Mouse (Mus musculus) heart, postnatal 25 days (tissue): ENCODE data around the gene Nprl3. TPM values are rescaled to one million over a fixed set of nuclear protein-coding genes. Genes with fewer than 3 reads are reported as not detected.

Source experiments
- DNase-seq: peaks from one replicate; pipeline ENCODE4 v3.0.0; 2022; ENCODE audit warnings: low spot score
- intact Hi-C: fragments of 180-260 bp; cut with DNase I; formaldehyde crosslinking; loops from one replicate; pipeline ENCODE4 v1.15.1; 2025
- total RNA-seq, 2 experiments: library from RNA; stranded (reverse); gene quantifications; 2 replicates each; pipeline ENCODE4 v1.2.3; 2021

Gene Nprl3
- total RNA-seq, 2 experiments from 2014 or later, result 26.8 to 29.8 TPM

DNA sequence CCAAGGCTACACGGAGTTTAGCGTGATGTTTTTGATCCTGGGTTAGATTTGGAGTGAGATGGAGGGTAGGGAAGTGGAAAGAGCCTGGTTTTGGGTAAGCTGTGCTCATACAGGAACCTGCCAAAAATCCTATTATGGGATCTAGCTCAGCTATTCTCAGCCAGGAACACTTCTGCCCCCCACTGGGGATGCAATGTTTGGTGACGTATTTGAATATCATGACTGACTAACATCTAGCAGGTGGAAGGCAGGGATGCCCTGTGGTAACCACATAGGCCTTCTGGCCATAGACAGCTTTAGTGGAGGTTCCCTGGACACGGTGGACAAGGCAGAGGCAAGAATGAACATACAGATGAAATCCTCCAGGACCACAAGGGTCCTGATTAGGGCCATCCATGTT, 37.3 kb downstream of the Nprl3 start:
- intact Hi-C loops, result no loop called here
- DNase-seq, result no peak

DNA sequence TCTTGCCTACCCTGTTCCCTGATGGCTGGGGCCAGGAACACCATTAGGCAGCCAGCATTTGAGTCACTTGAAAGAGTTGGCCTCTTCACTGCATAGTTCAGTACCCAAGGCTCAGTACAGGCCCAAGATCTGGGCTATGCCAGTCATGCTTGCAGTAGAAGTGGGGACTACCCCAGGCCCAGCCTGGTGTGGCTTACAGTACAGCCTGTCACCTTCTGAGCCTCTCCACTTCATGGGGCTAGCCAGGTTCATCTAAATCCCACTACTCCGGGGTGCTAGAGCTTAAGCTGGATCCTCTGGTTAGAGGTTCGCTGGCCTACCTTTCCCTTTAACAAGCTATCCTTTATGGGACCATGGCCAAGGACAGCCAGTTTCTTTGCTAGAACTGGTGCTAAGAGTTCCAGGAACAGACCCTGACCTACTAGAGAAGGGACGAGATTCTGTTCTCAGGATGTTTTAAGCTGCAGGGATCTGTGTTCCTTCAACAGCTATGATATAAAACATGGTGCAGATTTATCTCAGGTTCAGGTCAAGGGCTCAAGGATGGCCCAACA, 39.1 kb downstream of the Nprl3 start:
- no peak for DNase-seq
- intact Hi-C loops, result no loop called here

DNA sequence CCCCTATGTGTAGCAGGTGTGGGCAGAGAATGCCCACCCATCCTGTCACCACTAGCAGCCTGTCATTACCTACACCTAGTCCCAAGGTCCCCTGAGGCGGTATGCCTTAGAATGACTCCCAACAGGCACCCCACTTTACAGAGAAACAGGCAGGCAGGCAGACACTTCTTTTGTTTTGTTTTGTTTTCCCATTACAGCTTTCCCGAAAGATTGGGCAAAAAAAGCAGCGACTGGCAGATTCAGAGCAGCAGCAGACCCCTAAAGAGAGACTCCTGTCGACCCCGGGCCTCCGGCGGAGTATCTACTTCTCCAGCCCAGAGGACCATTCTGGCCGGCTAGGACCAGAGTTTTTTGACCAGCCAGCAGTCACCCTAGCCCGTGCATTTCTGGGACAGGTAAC, 40.0 kb downstream of the Nprl3 start:
- no peak for DNase-seq
- intact Hi-C loops, result no loop called here

DNA sequence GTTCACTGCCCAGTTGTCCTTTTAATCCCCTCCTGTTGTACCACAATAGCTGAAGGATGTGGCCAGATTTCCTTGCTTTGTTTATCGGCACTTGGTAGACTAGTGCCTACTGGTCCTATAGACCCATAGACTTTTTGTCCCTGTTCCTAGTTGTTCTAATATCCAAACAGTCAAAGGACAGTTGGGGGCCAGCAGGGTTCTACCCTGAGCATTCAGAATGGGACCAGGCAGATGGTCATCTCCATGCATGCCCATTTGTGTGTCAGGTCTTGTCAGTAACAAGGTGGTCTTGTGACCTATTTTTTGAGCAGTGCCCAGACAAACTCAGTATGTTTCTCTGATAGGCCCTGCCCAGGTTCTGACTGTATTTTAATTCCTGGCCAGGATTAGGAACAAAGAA, 40.5 kb downstream of the Nprl3 start:
- no peak for DNase-seq
- intact Hi-C loops, result no loop called here

DNA sequence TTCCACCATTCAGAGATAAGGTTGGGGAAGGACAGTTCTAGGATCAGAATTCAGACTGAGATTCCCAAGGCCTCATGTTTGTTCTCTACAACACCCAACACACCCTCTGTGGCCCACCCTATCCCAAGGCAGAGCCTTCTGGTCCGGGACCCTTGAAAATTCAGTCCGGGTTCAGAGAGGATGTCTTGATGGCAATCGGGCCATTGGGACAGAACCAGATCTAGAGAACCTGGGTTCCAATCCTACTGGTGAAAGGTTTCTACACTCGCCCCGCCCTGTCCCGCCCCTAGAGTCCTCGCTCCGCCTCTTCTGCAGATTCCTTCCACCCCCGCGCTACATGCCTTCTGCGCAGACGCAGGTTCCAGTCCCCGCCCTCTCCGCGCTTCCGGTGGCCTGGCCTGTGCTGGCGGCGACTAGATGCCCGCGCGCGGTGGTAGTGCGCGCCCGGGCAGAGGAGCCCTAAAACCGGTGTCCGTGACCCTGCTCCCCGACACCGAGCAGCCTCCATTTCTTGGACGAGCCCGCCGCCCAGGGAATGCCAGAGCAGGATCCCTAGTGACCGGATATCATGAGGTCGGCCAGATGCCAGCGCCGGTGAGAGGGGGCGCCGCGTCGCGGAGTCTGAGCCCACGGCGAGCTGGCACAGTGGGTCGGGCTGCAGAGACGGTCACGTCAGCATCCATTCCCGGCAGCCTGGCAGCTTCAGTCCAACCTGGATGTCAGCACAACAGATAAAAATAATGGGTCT, 41.2 kb downstream of the Nprl3 start, which contains the start of gene Mpg:
Gene Mpg, plus strand, starts transcription at position 382 of the 748 bp plus-strand sequence.
- DNase-seq, result peak; percentile 79
- intact Hi-C loops, result no loop called here

DNA sequence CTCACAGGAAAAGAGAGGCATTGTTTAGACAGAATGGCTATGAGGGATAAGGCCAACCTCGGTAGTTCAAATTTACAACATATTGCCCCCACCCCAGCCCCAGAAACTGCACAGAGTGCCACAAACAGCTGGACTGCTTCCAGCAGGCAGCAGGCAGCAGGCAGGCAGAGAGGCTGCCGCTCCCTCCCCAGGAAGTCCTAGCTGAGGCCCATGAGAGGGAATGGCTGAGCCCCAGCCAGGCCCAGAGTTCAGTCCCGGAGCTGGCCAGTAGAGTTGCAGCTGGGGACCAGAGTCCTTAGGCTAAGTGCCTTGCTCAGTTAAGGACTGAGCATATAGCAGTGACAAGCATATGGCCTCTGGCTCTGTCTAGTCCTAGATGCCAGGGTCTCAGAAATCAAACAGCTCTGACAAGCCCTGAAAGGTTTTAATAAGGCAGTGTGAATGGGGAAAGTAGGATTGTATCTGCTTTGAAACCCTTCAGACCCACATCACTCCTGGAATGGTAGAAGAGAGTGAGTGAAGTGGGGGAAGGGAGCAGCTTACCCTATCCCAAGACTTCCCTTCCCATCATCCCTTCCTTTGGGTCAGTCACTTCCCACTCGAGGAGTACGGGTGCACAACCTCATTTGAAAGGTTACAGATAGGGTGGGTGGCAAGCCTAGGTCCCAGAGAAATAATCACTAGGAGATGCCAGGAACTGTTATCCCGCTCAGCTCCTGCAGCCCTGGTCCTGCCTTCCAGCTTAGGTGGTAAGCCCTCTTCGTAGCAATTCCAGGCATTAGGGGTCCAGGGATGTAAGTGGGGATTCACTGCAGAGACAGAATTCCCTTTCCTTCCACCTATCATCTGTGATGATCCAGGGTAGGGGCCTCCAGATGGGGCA, 42.0 kb downstream of the Nprl3 start:
- intact Hi-C loops, result no loop called here
- DNase-seq, result no peak

DNA sequence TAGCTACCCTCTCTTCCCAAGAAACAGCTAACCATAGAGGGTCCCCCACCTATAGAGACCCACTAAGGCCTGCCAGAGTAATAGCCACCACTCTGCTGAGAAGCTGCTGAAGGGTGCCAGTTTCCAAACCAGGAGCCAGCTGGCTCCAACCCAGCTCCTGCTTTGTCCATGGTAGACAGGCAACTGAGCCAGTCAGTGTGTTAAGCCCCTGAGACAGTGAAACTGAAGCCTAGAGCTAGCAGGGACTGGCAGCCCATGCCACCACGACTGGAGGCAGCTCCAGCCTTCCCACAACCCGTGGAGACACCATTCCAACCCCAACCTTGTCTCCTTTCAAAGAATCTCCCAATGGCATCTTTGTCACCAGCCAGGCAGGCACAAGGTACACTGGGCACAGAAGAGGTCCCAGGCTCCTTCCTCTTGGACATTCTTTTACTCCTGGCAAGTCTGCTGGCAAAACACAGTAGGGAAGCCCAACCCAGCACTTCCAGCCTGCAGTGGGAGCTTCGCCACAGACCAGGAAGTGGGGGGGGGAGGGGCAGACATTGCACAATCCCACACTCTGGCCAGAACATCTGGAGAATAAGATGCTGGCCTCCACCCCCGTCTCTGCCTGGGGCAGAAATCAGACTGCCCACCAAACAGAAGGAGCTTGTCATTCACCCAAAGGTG, 42.9 kb downstream of the Nprl3 start:
- DNase-seq, result peak; percentile 85
- intact Hi-C loops, result no loop called here

DNA sequence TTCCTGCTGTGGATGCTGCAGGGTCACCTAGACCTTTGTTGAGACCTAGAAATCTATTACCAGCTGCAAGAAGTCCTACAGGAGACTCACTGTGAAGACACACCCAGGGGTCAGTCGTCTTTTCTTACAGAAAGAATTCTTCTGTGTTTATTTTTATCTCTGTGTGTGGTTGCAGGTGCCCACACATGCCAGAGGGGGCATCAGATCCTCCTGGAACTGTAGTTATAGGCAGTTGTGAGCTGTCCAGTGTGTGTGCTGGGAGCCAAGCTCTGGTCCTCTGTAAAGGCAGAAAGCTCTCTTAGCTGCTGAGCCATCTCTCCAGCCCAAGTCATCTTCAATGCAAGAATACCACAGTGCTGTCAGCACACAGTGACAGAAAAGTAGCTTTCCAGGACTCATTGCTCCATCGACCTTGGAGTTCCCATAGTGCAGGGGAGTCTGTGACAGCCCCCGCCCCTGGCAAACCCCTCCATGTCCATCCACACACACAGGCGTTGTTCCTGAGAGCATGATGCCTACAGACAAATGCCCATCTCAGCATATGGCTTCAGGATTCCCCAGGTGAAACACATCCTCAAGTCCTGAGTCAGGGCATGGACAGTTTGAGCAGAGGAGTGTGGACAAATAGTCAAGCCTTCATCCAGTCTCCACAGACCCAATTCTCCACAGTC, 44.1 kb downstream of the Nprl3 start:
- DNase-seq, result no peak
- intact Hi-C loops, result no loop called here

DNA sequence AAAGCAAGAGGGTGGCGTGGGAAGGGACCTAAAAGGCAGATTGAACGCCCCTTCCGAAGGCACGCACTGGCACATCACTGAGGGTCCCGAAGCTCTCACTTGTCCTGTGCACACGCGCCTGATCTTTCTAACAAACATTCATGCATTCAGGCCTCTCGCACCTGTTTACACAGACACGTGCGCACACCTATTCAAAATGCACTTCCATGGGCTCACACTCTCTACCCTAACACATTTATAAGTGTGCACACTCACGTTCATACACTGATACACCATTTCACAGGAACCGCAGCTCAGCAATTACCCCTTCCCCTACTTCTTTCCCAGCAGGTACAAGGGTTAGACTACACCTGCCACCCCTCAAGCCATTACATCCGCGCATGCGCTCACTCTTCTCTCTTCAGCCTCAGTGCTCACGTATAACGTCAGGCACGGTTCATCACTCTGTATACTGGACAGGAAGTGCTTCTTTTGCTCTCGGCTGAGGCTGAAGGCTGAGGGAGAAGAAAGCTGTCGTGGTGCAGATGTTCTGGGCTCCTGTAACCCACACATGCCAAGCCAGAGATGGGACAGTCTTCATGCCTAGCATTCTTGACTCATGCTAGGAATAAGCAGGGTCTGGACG, 44.8 kb downstream of the Nprl3 start:
- intact Hi-C loops, result no loop called here
- no peak for DNase-seq

DNA sequence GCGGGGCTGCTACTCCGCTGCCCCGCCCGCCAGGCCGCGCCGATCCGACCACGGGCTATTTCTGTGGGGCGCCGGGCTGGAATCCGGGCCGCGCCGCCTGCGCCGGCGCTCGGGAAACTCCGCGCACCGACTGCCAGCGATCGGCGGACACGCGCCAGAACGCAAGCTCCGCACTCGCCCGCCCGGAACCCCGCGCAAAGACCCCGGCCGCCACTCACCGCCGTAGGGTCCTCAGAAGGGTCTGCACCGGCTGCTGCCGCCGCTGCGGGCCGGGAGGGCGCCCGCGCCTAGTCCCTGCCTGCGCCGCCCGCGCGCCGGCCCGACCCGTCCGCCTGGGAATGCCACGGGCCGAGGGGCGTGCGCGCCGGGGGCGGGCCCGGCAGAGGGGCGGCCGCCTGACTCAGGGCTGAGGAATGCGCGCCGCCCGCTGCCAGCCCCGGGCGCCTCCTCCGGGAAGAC, 45.5 kb downstream of the Nprl3 start, which contains the start of gene Rhbdf1:
Gene Rhbdf1, minus strand, starts transcription at position 350 of the 459 bp plus-strand sequence.
- intact Hi-C loops, result no loop called here
- DNase-seq, result peak; percentile 62

DNA sequence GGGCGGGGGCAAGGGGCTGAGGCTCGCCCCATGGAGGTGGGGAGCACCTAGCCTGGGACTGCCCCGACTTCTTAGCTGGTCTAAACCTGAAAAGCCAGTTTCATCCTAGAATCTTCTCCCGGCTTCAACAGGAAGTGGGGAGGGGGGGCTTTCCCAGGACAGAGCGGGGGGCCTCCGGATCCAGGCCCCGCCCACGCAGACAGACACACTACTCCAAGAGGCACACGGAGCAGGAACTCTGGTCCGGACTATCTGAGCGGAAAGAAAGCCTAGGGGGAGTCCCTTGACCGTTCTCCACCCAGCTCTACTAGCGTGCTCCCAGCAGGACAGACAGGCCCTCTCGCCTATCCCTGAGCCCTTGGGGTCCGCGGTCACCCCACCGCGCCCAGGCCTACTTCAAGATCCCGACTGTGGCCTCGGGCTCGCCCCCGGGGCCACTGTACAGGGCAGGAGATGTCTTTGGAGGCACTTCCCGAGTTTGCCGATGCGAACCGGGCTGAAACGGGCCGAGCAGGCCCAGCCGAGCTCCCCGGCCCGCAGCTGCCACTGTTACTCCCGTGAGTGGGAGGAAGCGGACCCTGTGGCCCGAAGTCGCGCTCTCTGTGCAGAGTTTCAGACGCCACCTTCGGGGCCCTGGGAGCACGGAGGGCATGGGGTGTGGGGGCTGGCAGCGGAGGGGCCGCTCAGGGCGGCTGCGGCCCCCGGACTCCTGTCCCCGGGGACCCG, 46.1 kb downstream of the Nprl3 start:
- intact Hi-C loops, result no loop called here
- peak; percentile 66 for DNase-seq

DNA sequence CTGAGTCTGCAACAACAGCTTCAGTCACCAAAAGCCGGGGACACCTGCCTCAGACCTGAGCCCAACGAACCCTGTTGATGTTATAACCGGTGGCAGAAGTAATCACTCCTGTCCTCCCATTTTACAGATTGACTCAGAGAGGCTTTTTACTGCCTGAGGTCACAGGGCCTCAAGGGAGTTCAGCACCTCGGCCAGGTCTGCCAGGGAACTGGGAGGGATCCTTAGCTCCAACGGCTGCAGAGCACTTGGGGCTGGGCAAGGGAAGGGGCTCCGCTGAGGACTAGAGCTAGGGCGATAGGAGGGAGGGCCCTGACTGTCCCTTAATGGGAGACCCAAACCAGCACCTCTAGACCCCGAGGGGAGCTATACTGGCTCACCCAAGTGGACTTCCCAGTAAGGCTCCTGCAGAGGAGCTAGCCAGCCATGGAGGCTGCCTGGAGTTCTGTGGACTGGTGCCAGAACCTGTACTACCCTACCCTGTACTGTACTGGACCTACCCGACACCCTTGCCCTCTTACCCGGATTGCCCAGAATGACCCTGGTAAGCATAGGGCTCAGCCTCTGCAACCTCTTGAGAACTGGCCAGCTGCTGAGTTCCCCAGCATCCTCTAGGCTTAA, 46.8 kb downstream of the Nprl3 start:
- DNase-seq, result no peak

DNA sequence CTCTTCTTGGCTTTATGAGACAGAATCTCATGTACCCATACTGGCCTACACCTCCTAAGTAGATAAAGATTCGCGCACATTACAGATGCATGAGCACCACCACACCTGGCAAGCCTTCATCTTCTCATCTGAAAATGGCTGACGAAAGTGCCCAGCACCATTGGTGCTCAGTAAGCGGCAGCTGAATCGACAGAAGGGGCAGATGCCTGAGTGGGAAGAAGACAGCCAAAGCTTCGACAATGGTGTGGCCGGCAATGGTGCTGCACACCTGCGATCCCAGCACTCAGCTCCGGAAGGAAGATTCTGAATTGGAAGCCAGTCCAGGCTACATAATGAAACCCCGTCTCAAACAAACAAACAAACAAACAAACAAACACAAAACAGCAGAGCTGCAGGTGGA, 48.2 kb downstream of the Nprl3 start:
- DNase-seq, result no peak
- intact Hi-C loops, result no loop called here

More for the DNA sequence above, 46.8 kb downstream of the Nprl3 start:
- intact Hi-C loops, result no loop called here

DNA sequence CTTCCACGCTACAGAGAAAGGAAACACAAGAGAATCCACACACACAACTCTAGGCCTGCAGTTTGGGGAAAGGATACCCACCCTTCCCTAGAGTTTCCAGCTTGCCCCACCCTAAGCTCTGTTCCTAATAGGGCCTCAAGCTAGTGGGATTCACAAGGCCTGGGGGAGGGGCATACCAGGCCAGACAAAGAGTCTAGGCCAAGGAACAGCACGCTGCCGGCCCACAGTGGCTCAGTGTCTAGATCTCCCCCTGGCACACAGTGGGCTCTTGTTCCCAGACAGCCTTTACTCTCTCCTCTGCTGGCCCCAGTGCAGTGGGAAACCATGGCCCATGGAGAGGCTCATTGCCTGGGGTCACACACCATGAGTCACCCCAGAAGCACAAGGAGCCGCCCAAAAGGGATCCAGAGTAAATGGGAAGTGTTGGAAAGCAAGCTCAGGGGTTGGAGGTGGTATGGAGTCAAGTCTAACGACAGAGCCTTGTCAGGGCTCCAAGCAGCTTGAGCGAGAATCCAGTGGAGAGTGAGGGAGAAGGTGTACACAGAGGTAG, 48.9 kb downstream of the Nprl3 start:
- intact Hi-C loops, result no loop called here

DNA sequence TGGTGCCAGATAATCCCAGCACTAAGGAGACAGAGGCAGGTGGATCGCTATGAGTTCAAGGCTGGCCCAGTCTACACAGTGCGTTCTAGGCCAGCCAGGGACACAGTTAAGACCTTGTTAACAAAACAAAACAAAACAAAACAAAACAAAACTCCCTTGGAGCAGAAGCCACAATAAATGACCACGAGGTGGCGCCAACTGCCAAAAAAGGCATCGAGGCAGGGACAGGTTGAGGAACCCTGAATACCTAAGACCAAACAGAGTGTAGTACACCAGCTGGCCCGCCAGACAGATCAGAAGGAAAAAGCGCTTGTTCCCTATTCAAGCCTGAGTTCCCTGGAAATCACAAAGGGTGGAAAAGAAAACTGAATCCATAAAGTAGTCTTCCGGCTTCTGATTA, 50.7 kb downstream of the Nprl3 start:
- no peak for DNase-seq
- intact Hi-C loops, result loop anchor here (1.0 kb wide), 1 partner anchor 21 kb away; no protein-coding TSS in a partner anchor

More for the DNA sequence above, 48.9 kb downstream of the Nprl3 start:
- DNase-seq, result no peak

DNA sequence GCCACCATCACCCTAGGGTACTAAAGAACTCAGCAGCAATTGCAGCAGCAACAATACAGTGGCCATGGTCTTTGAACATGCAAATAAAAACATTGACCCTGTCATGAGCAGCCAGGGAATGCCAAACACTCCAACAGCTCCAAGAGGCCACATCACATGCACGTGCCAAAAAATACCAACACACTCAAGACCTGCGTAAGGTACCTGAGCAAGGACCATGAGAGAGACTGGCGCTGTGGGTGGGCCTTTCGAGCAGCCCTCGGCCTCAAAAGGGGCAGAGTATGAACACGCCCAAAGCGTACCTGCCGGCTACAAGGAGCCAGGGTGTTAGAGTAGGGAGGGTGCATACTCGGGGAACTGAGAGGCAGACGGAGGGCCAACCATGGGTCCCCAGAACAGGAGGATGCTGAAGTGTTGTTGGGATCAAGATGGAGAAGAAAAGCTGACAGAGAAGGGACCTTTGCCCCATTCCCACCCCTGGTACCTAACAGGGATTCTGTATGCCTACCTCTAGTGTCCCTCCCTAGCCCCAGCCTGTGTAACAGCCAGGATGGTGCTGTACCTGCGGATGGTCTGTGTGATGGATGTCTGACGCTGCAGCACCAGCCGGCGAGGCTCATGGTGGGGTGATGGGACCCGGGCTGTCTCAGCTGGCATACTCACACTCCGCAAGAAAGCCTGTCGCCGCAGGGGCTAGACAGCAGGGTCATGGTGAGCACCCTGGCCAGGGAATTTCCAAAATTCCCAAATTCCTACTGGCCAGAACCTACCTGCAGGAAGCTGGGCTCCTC, 51.9 kb downstream of the Nprl3 start:
- intact Hi-C loops, result no loop called here
- DNase-seq, result no peak

DNA sequence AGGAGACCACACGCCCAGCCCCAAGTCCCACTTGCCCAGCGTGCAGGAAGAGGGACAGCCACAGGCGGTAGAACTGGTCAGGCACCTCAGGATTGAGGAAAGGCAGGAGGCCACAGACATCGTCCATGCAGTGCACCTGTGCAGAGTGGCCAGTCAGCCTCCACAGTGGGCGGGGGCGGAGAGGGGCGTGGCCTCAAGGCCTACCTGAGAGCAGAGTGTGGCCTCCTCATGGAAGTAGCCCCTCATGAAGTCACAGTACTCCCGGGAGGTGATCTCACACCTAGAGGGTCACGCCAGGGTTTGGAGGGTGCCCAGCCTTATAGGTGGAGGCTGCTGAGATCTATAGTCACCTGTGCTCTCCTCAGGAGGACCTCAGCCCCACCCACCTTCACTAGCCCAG, 56.9 kb downstream of the Nprl3 start:
- DNase-seq, result no peak
- intact Hi-C loops, result no loop called here
